Mouse (Mus musculus) erythroblast, embryonic 14.5 days (primary cell): Measurements from ENCODE around the gene Fam53b.

Experiments used
- GATA1 ChIP-seq: IDR thresholded peaks from 2 replicates; pipeline ENCODE4 v1.6.1; 2012; ENCODE audit warnings: low read length, inconsistent platforms, mixed read lengths
- TAL1 ChIP-seq: IDR thresholded peaks from 3 replicates; pipeline ENCODE4 v1.6.1; 2012; ENCODE audit warnings: low read length, inconsistent platforms, mixed read lengths

GRCm38 (mm10) chr7:132859042-132859958 is 45.6 kb upstream of the Fam53b start, which contains the start of gene Abraxas2:
- peak; percentile 75 for TF ChIP-seq GATA1
- TF ChIP-seq TAL1 = no peak
